Mouse (Mus musculus): ENCODE results near the gene 1700056E22Rik.

1700056E22Rik gene

DNA sequence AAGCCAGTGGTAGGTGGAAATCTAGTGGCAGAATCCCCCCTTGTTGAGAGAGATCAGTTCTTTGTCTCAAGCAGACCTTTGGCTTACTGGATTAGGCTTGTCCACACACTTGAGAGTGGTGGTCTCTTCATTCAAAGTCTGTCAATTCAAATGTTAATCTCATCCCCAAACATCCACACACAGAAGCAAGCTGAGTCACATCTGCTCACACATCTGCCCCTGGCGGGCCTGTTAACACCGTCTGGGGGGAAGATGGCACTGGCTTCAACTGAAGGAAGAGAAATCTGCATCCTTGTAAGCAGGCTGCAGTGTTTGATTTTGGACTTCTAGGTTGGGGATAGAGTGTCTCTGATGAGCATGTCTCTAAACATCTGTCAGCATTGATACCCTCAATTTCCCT lies 10.1 kb downstream of the 1700056E22Rik start:
- DNase-seq (ENCODE audit: extremely low read depth, low read depth, low spot score): no peak

DNA sequence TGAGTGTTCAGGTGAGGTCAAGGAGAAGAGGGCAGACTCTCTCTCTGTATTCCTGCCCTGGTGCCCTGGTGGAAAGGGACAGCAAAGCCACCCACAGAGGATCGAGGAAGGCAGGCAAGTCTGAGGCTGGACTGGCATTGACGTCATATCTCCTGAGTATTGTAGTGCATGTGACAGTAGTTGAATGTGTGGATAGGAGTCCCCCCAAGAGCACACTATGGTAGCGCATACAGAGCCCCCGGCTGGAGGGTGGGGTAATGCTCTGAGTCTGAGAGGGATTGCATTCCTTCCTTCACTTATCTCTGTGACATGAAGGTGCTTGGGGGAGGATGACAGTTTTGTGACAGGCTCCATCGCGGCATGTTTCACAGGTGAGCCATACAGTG lies 14.4 kb downstream of the 1700056E22Rik start:
- DNase-seq (ENCODE audit: extremely low read depth, low read depth, low spot score): no peak

DNA sequence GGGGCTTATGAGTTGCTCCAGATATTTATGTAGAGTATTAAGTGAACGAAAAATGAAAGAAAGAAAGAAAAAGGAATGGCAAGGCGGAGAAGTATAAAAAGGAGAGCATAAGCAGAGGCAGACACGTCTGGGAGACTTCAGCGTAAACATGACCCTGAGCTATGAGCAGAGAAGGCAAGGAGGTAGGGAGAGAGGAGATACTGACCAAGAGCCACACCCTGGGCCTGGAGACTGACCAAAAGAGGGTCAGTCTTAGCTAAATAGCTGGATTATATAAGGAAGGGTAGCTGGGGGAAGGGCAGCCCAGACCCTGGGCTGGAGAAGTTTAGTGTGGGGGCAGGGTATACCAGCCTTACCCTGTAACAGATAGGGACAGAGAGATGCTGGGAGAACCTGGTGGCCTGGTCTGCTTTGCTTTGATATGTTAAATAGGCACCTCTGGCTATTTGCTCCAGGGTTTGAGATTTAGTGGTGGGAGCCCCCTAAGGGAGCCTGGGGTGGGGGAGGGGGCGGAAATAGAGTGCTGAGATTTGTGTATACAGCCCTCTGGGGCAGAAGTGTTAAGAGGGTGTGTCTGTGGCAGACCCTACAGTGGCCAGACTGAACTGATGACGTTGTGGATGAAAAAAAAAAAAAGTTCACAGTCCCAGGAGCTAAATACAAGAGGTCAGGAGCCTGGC lies 14.9 kb downstream of the 1700056E22Rik start:
- no peak for DNase-seq (ENCODE audit: extremely low read depth, low read depth, low spot score)

DNA sequence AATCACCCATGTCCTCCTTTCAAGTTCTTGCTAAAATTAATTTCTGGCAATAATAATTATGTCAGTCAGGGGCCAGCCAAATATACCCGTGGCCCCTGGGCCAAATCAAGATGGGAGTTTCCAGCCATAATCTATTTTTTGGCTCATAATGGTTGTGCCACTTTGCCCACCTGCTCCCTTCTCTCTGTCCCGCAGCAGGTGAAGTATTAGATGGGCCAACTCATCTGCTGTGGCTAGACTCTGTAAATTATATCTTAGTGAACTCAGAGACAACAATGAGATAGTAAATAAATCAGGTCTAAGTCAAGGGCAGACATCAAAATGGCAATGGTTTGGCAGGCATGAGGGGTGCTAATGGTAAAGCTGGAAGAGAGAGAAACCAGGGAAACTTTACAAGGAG lies 16.5 kb downstream of the 1700056E22Rik start:
- DNase-seq (ENCODE audit: extremely low read depth, low read depth, low spot score): no peak

DNA sequence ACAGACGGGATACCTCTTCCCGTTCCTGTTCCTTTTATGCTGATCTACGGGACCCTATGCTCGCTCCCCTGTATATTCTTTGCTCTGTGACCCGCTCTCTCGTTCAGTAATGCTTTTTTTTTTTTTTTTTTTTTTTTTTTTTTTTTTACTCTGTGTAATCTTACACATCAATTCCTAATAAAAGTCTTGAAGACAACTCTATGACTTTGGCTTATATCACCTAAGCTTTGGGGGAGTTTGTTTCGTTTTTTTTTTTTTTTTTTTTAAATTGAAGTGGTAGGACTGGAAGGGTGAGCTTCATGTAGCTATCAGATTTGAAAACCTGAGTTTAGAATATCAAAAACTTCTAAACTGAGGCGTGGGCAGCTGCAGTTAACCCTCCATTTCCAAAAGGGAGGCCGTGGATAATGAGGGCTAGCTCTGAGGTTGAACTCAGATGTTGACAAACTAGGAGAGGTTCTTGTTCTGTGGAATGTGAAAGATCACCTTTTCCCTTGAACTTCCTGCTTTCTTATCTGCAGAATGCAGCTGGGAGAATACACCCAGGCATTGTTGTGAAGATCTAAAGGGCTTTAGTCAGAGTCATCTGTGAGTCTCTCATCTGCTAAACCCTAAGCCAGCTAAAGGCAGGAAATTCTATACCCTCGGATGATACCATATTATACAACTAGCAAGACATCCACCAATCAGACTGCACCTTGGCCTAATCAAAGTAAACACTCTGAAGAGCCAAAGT lies 17.9 kb downstream of the 1700056E22Rik start:
- DNase-seq (ENCODE audit: extremely low read depth, low read depth, low spot score): no peak

DNA sequence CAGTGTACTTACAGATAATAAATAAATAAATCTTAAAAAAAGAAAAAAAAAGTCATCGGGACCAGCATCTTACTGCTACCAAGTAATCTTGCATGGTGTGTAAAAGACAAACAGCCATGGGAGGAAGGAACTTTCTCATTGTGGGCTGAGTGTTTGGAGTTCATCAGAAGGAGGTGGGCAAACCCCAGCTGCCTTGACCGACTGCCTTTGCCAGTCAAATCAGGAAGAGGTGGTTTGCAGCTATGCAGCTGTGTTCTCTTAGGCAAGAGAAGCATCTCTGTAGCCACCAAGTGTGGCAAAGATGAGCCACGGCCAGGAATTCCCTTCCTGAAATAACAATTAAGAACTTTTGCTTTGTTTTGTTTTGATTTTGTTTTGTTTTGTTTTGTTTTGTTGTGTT lies 20.0 kb downstream of the 1700056E22Rik start:
- no peak for DNase-seq (ENCODE audit: extremely low read depth, low read depth, low spot score)

DNA sequence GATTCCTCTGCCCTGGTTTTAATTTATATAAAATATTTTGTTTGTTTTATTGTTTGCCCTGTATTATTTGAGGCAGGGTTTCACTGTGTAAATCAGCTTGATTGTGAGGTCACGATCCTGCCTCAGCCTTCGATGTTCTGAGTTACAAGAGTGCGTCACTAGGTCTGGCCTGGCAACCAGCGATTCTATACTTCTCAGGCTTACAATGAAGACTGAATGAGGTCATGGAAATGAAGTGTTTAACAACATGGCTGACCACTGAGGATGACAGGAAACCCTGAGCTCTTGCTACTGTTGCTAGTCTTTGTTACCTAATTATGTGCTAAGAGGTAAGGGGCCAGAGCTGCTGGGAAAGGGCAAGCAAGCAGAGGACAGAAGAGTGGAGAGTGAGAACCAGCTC lies 21.0 kb downstream of the 1700056E22Rik start, which contains the start of gene Dusp10:
Gene Dusp10, plus strand, starts transcription at position 197 of the 400 bp plus-strand sequence.
- no peak for DNase-seq (ENCODE audit: extremely low read depth, low read depth, low spot score)

DNA sequence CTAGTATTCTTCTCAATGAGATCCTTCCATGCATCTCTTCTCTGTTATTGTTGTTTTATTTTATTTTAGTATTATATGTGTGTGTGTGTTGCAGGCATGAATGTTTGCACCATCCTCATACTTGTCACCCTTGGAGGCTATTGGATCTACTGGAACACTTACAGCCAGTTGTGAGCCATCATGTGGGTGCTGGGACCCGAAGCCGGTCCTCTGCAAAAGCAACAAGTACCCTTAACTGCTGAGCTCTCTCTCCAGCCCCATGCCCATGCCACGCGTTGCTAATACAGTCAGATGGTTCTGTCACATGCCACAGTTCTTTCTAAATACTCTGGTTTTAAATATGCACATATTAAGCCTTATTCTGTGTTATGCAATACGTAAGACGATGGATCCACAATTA lies 22.8 kb downstream of the 1700056E22Rik start:
- no peak for DNase-seq (ENCODE audit: extremely low read depth, low read depth, low spot score)

DNA sequence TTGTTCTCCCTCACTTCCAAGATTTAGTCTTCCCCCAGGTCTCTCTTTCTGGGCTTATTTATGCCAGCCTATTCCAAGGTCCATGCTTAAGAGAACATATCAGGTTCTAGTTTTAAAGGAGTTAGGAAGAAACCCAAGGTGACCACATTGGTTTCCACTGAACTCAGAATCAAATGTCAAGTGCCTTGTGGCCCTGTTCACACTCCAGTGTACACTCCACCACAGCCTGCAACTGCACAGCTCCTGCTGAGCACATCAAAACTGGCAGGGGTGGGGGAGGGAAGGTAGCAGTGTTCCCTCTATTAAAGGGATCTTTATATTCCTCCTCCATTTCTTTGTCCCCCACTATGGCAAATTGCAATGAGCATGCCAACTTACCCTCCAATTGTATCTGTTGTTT lies 28.0 kb downstream of the 1700056E22Rik start:
- DNase-seq (ENCODE audit: extremely low read depth, low read depth, low spot score): no peak

DNA sequence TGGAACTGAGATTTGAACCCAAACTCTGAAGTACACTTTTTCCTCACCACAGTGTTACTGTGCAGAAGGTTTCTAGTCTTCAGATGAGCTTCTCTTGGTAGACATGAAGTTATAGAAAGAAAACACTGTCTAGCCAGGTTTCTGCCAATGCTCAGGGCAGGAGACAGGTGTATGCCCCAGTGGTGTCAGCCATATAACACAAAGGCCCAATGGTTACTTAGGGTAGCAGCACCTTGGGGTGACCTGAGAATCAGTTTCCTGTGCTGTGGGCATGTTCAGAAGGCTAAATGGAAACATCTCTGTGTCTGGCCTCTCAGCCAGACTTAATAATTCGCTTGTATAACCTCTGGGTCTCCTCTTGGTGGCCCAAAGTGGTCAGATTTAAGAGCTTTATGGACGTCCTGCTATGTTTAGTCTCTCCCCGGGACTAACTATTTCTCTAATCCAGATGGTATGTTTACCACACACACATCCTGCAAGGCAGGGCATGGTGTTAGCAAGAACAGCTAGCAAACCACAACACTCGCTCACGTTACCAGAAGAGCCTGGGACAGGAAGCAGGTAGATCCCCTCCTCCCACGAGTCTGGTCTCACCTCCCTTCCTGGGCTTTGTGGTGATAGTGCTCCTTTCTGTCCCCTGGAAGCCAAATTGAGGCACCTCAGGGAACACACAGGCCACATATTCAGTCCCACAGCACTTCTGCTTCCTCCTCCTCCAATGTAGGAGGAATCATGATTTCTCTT lies 28.6 kb downstream of the 1700056E22Rik start:
- no peak for DNase-seq (ENCODE audit: extremely low read depth, low read depth, low spot score)

DNA sequence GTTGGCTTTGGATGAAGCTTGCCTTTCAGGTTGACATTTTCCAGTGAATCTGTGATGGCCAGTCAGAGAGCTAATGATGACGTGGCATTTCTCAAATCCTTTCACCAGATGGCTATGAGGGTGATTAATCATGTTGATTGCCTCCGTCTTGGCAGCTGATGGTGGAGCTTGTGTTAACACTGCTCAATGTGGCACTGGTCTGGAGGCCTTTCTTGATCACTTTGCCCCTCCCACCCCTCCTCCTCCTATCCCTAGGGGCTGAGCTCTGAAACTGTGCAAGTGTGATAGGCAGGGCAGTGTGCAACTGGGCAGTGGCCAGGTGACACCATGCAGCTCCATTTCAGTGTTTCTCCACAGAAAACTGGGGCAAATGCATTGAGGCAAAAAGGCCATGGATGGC lies 29.8 kb downstream of the 1700056E22Rik start:
- DNase-seq (ENCODE audit: extremely low read depth, low read depth, low spot score): no peak

DNA sequence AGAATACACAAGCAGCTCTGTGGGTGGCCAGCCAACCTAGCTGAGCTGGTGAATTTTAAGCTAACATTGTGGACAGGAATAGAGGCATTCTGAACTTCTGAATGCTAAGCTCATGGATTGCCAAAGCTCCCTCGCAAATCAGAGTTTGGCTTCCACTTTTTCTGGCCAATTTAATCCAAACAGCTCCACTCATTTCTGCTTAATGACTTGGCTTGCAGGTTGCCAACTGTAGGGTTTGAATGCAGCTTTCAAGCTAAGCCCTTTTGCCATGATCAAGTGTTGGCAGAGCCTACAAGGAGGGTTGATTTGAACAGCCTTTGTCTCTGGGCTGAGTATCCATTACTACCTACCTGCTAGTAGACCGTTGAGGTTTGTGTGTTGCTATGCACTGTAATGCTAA lies 31.6 kb downstream of the 1700056E22Rik start:
- no peak for DNase-seq (ENCODE audit: extremely low read depth, low read depth, low spot score)

DNA sequence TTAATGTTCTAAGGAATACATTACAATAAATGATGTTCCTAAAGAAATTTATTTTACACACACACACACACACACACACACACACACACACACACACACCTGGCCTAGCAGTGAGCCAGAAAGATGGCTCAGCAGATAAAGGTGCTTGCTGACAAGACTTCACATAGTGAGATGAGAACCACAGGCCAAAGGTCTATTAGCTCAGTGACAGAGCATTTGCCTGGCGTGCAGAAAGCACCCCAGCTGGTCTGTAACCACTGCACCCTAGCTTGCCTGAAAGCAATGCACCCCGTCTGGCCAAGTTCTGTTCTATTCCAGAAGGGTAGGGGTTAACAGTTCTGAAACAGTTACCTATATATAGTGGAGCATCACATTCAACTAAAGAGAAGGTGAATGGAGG lies 36.9 kb downstream of the 1700056E22Rik start:
- DNase-seq (ENCODE audit: extremely low read depth, low read depth, low spot score): no peak

DNA sequence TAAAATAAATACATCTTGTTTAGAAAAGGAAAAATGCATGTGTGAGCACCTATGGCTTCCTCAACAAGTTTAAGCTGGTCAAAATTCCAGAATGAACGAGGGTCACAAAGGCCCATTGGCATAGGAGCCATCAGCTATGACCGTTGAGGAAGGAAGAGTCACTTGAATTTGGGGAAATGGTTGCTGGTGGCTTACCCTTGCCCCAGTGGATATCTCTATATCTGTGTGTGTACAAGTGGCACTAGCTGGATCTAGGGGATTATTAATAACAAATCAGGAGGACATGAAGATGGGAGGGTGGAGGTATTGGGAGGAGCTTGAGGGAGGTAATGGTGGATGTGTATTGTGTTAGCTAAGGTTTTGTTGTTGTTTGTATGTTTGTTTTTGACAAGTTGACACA lies 42.2 kb downstream of the 1700056E22Rik start:
- DNase-seq (ENCODE audit: extremely low read depth, low read depth, low spot score): no peak

DNA sequence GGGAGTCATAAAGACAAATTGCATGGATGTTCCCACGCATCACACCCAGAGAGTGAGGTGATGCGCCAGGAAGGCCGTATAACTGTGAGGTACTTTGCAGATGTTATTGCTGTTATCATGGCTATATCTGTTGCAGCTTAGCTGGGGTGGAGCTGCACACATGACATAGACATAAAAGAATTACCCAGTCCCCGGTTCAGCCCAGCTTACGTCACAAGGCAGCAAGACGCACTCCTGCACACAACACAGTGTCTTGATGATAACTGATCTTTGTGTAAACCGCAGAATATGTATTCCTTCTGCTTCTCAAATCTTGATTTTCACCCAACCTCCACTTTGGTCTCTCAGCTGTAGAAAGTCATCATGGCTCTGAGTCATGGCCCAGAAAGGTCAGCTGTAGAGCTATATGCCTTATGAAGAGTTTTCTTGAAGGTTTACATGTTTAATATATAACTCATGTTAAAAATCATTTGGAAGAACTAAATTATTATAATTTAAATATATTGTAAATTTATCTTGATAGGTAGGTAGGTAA lies 46.3 kb downstream of the 1700056E22Rik start:
- DNase-seq (ENCODE audit: extremely low read depth, low read depth, low spot score): no peak

All from fat pad, adult 2 months (tissue).